Mouse (Mus musculus) CD4-positive, CD25-positive, alpha-beta regulatory T cell, adult 2 months (primary cell): Measurements from ENCODE around the gene Usp12.

Source experiments
- DNase-seq: peaks from one replicate; pipeline ENCODE4 v3.0.0-alpha.2; 2012; ENCODE audit warnings: low read depth, low spot score

Usp12 gene

GRCm38 (mm10) chr5:146798031-146798430 is 3.2 kb upstream of the Usp12 start:
- no peak for DNase-seq

- no peak for DNase-seq
Observed at GRCm38 (mm10) chr5:146795728-146796127, 922 bp upstream of the Usp12 start.

- no peak for DNase-seq
Observed at GRCm38 (mm10) chr5:146794084-146794852, 538 bp downstream of the Usp12 start.

- peak; percentile 47 for DNase-seq
Observed at GRCm38 (mm10) chr5:146793630-146794083, 1.1 kb downstream of the Usp12 start.

- no peak for DNase-seq
Observed at GRCm38 (mm10) chr5:146792140-146792791, 2.5 kb downstream of the Usp12 start.

GRCm38 (mm10) chr5:146790944-146791343 is 3.9 kb downstream of the Usp12 start:
- peak; percentile 33 for DNase-seq

- no peak for DNase-seq
Observed at GRCm38 (mm10) chr5:146789413-146789812, 5.4 kb downstream of the Usp12 start.

- DNase-seq, result no peak
Observed at GRCm38 (mm10) chr5:146786123-146786522, 8.7 kb downstream of the Usp12 start.

GRCm38 (mm10) chr5:146783891-146784290 is 10.9 kb downstream of the Usp12 start:
- peak; percentile 39 for DNase-seq

- no peak for DNase-seq
Observed at GRCm38 (mm10) chr5:146783300-146783699, 11.5 kb downstream of the Usp12 start.

GRCm38 (mm10) chr5:146781663-146782062 is 13.1 kb downstream of the Usp12 start:
- DNase-seq, result peak; percentile 93

- peak; percentile 16 for DNase-seq
Observed at GRCm38 (mm10) chr5:146779931-146780330, 14.9 kb downstream of the Usp12 start.

GRCm38 (mm10) chr5:146776988-146777639 is 17.7 kb downstream of the Usp12 start:
- no peak for DNase-seq

GRCm38 (mm10) chr5:146771982-146772381 is 22.8 kb downstream of the Usp12 start:
- no peak for DNase-seq

- DNase-seq, result no peak
Observed at GRCm38 (mm10) chr5:146770002-146770848, 24.6 kb downstream of the Usp12 start.

GRCm38 (mm10) chr5:146765791-146766190 is 29.0 kb downstream of the Usp12 start:
- DNase-seq, result no peak

- DNase-seq, result no peak
Observed at GRCm38 (mm10) chr5:146759159-146759558, 35.6 kb downstream of the Usp12 start.

- no peak for DNase-seq
Observed at GRCm38 (mm10) chr5:146757921-146758320, 36.9 kb downstream of the Usp12 start.

GRCm38 (mm10) chr5:146757316-146757715 is 37.5 kb downstream of the Usp12 start:
- DNase-seq, result no peak

- DNase-seq, result no peak
Observed at GRCm38 (mm10) chr5:146753181-146753580, 41.6 kb downstream of the Usp12 start.

GRCm38 (mm10) chr5:146750958-146751357 is 43.8 kb downstream of the Usp12 start:
- DNase-seq, result no peak

- no peak for DNase-seq
Observed at GRCm38 (mm10) chr5:146750273-146750672, 44.5 kb downstream of the Usp12 start.
